Mouse (Mus musculus) ES-Bruce4 (cell line): Measurements from ENCODE around the gene Dld. TPM values are rescaled to one million over a fixed set of nuclear protein-coding genes. Genes with fewer than 3 reads are reported as not detected.

Experiments used
- H3K27ac ChIP-seq: 2 replicates; pipeline ENCODE4 v1.5.1; 2012; ENCODE audit warnings: low read length, inconsistent platforms; ENCODE audit not compliant: insufficient read depth
- H3K27me3 ChIP-seq: 2 replicates; pipeline ENCODE4 v1.6.1; 2012; ENCODE audit warnings: mild to moderate bottlenecking, low read length, inconsistent platforms; ENCODE audit not compliant: control insufficient read depth, poor library complexity, insufficient read depth, severe bottlenecking
- H3K36me3 ChIP-seq: 2 replicates; pipeline ENCODE4 v1.6.1; 2012; ENCODE audit warnings: inconsistent platforms, mild to moderate bottlenecking, low read length, moderate library complexity; ENCODE audit not compliant: control insufficient read depth, poor library complexity, insufficient read depth, severe bottlenecking
- H3K4me1 ChIP-seq: one replicate; pipeline ENCODE4 v1.8.1; 2011; ENCODE audit warnings: low read length; ENCODE audit not compliant: control insufficient read depth, insufficient read depth
- H3K4me3 ChIP-seq: 2 replicates; pipeline ENCODE4 v1.5.1; 2011; ENCODE audit warnings: low read depth, mild to moderate bottlenecking, low read length
- H3K9ac ChIP-seq: 2 replicates; pipeline ENCODE4 v1.6.1; 2012; ENCODE audit warnings: low read depth, mild to moderate bottlenecking, inconsistent platforms; ENCODE audit not compliant: poor library complexity, severe bottlenecking
- H3K9me3 ChIP-seq: replicated peaks from 2 replicates; pipeline ENCODE4 v1.6.1; 2012; ENCODE audit warnings: mild to moderate bottlenecking, low read length, inconsistent platforms; ENCODE audit not compliant: control insufficient read depth, poor library complexity, insufficient read depth, severe bottlenecking
- CTCF ChIP-seq: IDR thresholded peaks from one replicate; pipeline ENCODE4 v1.8.1; 2011; ENCODE audit warnings: low read depth, low read length
- EP300 ChIP-seq: IDR thresholded peaks from 2 replicates; pipeline ENCODE4 v1.6.1; 2011; ENCODE audit warnings: low read depth, low read length; ENCODE audit not compliant: insufficient read depth
- POLR2A ChIP-seq: IDR thresholded peaks from one replicate; pipeline ENCODE4 v1.8.1; 2011; ENCODE audit warnings: low read length; ENCODE audit not compliant: insufficient read depth
- polyA plus RNA-seq: library from polyadenylated mRNA; stranded (reverse); fragments of >200 nt; gene quantifications from 2 replicates; pipeline ENCODE4 v1.2.4, GENCODE M21; 2011; ENCODE audit warnings: low read depth; ENCODE audit not compliant: missing spikeins, insufficient read depth, insufficient read length

Dld gene
- polyA plus RNA-seq, 1 experiment = 156 TPM

GRCm38 (mm10) chr12:31333261-31333660 is 18.0 kb downstream of the Dld start:
- H3K27me3 ChIP-seq = no peaks in the 10 kb centered on the region; the same call in 1 of the 2 replicates
- no peak overlapping the region for H3K27ac ChIP-seq
- peaks cover 34% of the 10 kb centered on the region for H3K36me3 ChIP-seq
- no peaks in the 10 kb centered on the region for H3K9me3 ChIP-seq
- no peaks in the 10 kb centered on the region for H3K4me1 ChIP-seq
- no peak overlapping the region for H3K4me3 ChIP-seq
- TF ChIP-seq EP300 = no peak
- TF ChIP-seq CTCF = no peak
- no peak for TF ChIP-seq POLR2A
- H3K9ac ChIP-seq = no peak overlapping the region

- no peak overlapping the region for H3K27ac ChIP-seq
- no peak for TF ChIP-seq POLR2A
- H3K36me3 ChIP-seq = peaks cover 35% of the 10 kb centered on the region
- no peaks in the 10 kb centered on the region for H3K4me1 ChIP-seq
- no peaks in the 10 kb centered on the region; the same call in 1 of the 2 replicates for H3K27me3 ChIP-seq
- no peak overlapping the region for H3K9ac ChIP-seq
- H3K4me3 ChIP-seq = no peak overlapping the region
- H3K9me3 ChIP-seq = no peaks in the 10 kb centered on the region
Measured at GRCm38 (mm10) chr12:31327139-31327538, 24.1 kb downstream of the Dld start.

- H3K9me3 ChIP-seq = no peaks in the 10 kb centered on the region
- no peaks in the 10 kb centered on the region for H3K4me1 ChIP-seq
- H3K9ac ChIP-seq = no peak overlapping the region
- no peaks in the 10 kb centered on the region for H3K27me3 ChIP-seq
- no peak for TF ChIP-seq POLR2A
- no peak for TF ChIP-seq EP300
- no peak for TF ChIP-seq CTCF
- H3K36me3 ChIP-seq = peaks cover 23% of the 10 kb centered on the region
- H3K4me3 ChIP-seq = no peak overlapping the region
- H3K27ac ChIP-seq = no peak overlapping the region
Measured at GRCm38 (mm10) chr12:31323136-31323695, 28.0 kb downstream of the Dld start.

- no peak overlapping the region for H3K9ac ChIP-seq
- H3K27me3 ChIP-seq = no peaks in the 10 kb centered on the region
- no peak for TF ChIP-seq POLR2A
- no peak for TF ChIP-seq EP300
- no peak for TF ChIP-seq CTCF
- H3K36me3 ChIP-seq = peaks cover 17% of the 10 kb centered on the region
- no peak overlapping the region for H3K4me3 ChIP-seq
- H3K27ac ChIP-seq = no peak overlapping the region
- no peaks in the 10 kb centered on the region for H3K4me1 ChIP-seq
- H3K9me3 ChIP-seq = no peaks in the 10 kb centered on the region
Measured at GRCm38 (mm10) chr12:31321532-31321931, 29.7 kb downstream of the Dld start.

- Histone ChIP-seq H3K36me3 (peaks cover 17% of the 10 kb centered on the region), H3K4me3 (no peak overlapping the region), H3K4me1 (no peaks in the 10 kb centered on the region), H3K9ac (no peak overlapping the region), H3K27ac (no peak overlapping the region), H3K9me3 (no peaks in the 10 kb centered on the region), H3K27me3 (no peaks in the 10 kb centered on the region)
- TF ChIP-seq EP300 (no peak), POLR2A (no peak), CTCF (no peak)
Measured at GRCm38 (mm10) chr12:31320817-31321216, 30.4 kb downstream of the Dld start.

- H3K9ac ChIP-seq = no peak overlapping the region
- H3K36me3 ChIP-seq = peaks cover 12% of the 10 kb centered on the region
- no peaks in the 10 kb centered on the region for H3K27me3 ChIP-seq
- no peak overlapping the region for H3K4me3 ChIP-seq
- no peaks in the 10 kb centered on the region for H3K4me1 ChIP-seq
- no peak overlapping the region for H3K27ac ChIP-seq
- TF ChIP-seq POLR2A (no peak), CTCF (no peak), EP300 (no peak)
- no peaks in the 10 kb centered on the region for H3K9me3 ChIP-seq
Measured at GRCm38 (mm10) chr12:31318409-31318963, 32.8 kb downstream of the Dld start.
